Mouse (Mus musculus) thymus, postnatal 4 days (tissue): ENCODE data around the gene Gm26992.
"Not testable (repeated sequence)": the region's sequence is repeated elsewhere in the genome, so short reads cannot be mapped to it uniquely, and the experiment has no call there.

Experiments used
- DNase-seq: peaks from one replicate; pipeline ENCODE4 v3.0.0; 2021

Gene Gm26992

GRCm38 (mm10) chrX:103421710-103422109, at the start of gene Gm26992:
Gm26992 (plus strand) TSS chrX:103422010.
- DNase-seq: no peak

DNA sequence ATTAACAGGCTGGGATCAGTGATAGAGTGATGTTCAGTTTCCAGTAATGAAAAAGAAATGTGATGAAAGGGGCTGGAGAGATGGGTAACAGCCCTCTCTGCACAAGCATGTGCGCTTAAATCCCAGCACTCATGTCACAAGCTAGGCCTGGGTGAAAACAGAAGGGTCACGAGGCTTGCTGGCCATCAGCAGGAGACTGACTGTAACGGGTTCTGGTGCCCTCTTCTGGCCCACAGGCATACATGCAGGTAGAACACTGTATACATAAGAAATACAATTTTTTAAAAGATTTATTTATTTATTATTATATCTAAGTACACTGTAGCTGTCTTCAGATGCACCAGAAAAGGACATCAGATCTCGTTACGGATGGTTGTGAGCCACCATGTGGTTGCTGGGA, 47.6 kb upstream of the Gm26992 start:
- DNase-seq: peak; percentile 6

- DNase-seq: no peak
Measured at GRCm38 (mm10) chrX:103384528-103384927, 37.3 kb upstream of the Gm26992 start.

DNA sequence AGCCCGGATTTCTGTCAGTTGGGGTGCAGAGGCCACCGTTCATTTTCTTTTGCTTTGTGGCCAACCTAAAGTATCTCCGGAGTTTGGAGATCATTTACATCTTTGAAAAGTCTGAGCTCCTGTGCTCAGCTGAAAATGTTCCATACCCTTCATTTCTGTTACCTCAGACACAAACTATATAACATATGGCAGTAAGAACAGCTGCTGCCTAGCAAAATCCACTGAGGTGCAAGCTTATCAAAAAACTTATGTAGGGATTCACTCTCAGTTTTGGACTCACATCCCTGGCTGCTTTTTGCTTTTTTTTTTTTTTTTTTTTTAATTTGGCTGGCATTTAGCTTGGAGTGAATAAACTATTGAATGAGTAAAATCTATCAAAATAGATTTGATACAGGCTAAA, 33.7 kb upstream of the Gm26992 start:
- DNase-seq: no peak

DNA sequence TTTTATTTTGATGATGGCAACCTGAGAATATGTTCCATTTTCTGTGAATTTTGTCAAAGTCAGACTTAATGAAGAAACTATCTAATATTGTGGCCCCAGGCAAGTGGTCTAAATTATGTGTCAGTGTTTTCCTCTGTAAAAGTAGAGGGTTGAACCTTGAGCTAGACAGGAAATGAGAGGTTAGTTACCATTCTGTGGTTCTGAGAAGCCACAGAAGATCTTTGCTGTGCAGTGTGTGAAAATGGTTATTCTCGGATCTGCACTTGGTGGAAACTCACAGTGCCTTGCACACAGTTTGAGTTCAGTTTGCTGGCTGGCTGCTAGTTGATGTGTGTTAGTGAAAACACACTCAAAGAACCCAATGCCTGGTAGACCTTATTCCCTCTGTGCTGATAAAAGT, 28.0 kb upstream of the Gm26992 start:
- no peak for DNase-seq

- peak; percentile 6 for DNase-seq
Measured at GRCm38 (mm10) chrX:103405021-103405420, 16.8 kb upstream of the Gm26992 start.

GRCm38 (mm10) chrX:103414167-103414566, 7.6 kb upstream of the Gm26992 start, which contains the start of gene Tsx:
Tsx (plus strand) TSS chrX:103414467.
- no peak for DNase-seq

DNA sequence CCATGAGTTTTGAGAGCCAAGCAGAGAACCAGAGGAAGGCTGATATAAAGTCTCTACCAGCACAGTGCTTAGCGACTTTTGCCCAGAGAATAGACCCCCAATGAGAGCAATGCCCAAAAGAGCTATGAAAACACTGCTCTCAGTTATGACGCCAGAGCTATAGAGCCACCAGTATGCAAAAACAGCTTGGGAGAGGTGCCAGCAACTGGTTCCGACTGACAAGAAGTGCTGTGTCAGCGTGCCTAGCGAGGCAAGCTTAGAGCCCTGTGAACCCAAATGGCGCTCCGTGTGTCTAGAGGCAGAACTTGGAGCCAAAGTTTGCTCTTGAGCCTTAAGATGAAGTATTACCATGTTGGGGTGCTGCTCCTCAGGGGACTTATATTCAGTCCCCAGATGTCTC, 5.9 kb downstream of the Gm26992 start:
- no peak for DNase-seq

DNA sequence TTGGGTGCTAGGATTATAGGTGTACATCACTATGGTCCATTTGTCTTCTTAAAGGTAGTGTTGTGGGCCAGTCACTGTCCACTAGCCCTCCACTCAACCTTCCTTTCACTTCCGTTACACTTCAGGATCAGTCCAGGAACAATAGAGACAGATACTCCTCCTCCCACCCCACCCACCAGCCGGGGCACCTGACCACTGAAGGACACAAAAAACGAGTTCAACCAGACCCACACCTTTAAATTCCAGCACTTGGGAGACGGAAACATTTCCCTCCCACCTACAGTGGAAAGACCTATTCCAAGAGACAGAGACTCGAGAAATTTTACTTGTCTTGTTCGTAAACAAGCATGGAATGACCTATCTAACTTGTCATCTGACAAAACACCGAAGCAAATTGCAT, 10.5 kb downstream of the Gm26992 start:
- DNase-seq: no peak

- no peak for DNase-seq
Measured at GRCm38 (mm10) chrX:103438023-103438422, 16.2 kb downstream of the Gm26992 start.

- DNase-seq: no peak
Measured at GRCm38 (mm10) chrX:103440803-103441202, 19.0 kb downstream of the Gm26992 start.

DNA sequence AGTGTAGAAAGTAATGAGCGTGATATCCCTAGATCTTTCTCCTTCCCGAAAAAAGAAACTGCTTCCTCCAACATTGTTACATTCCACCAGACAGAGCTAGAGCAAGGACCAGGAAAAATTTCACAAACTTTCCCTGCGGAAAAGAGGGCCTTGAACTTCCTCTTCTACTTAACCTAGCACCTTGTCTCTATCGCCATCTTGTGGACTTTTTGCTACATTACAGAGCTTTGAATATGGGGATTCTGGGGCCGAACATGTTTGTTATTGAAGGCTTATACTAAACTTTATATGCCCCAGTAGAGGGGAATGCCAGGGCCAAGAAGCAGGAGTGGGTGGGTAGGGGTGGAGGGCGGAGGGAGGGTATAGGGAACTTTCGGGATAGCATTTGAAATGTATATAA, 21.9 kb downstream of the Gm26992 start:
- DNase-seq: no peak

DNA sequence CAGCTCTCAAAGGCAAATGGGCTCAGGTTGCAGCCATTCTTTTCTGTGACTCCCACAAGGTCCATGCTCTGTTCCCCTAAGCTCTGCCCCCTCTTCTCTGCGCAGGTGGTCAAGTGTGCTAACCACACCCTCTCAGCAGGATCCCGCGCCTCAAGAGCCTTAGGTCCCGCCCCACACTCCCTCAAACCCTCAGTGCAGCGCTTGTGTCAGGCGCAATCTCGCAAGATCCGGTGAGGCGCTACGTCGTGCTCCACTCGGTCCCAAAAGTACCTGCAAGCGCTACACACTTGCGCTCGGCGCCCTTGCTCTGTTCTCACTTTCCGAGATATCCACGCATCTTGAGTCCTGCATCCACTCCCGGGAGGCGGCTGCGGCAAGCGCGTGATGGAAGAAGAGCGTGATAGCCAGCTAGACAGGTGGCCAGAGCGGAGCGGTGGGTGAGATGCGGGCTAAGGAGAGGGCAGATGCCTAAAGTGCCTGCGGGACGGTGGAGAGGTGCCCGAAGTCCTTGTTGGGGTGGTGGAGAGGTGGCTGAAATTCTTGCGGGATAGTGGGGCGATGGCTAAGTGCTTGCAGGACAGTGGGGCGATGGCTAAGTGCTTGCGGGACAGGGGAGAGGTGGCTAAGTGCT, 25.8 kb downstream of the Gm26992 start:
- DNase-seq: peak; percentile 47

DNA sequence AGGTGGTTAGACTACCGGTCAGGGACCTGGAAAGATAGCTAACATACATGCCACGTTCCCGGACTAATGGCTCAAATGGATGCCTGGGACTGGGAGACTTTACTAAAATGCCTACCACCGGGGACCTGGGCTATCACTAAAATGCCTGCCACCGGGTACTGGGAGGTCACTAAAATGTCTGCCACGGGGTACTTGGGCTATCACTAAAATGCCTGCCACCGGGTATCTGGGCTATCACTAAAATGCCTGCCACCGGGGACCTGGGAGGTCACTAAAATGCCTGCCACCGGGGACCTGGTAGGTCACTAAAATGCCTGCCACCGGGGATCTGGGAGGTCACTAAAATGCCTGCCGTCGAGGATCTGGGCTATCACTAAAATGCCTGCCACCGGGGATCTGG, 26.6 kb downstream of the Gm26992 start:
- not testable (repeated sequence) for DNase-seq

- not testable (repeated sequence) for DNase-seq
Measured at GRCm38 (mm10) chrX:103448943-103449722, 27.3 kb downstream of the Gm26992 start.

DNA sequence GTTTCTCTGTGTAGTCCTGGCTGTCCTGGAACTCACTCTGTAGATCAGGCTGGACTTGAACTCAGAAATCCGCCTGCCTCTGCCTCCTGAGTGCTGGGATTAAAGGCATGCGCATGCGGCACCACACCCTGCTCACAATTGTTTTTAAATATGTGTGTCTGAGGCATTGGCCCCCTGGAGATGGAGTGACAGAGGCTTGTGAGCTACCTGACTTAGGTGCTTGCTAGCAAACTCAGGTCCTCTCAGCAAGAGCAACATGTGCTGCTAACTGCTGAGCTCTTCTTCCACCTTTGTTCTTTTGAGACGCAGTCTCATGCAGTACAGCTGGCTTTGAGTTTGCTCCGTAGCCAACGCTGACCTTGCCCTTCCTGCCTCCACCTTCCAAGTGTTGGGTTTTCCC, 31.0 kb downstream of the Gm26992 start:
- no peak for DNase-seq

- DNase-seq: peak; percentile 25
Measured at GRCm38 (mm10) chrX:103460056-103460455, 38.2 kb downstream of the Gm26992 start.

DNA sequence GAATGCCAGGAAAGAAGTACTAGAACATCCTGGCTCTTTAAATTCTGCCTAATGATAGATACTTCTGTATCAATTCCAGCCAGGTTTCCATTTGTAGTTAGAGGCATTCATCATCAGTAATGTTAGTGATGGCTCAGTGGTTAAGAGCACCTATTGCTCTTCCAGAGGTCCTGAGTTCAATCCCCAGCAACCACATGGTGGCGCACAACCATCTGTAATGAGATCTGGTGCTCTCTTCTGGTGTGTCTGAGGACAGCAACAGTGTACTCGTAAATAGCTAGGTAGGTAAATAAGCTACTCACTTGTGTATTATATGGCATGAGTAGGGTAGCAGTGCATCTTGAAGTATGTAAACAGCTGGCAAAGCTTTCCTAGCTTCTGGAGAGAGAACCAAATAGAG, 47.2 kb downstream of the Gm26992 start:
- no peak for DNase-seq

- no peak for DNase-seq
Measured at GRCm38 (mm10) chrX:103472346-103472745, 50.5 kb downstream of the Gm26992 start.

GRCm38 (mm10) chrX:103477507-103477906, 55.7 kb downstream of the Gm26992 start:
- DNase-seq: peak; percentile 83

DNA sequence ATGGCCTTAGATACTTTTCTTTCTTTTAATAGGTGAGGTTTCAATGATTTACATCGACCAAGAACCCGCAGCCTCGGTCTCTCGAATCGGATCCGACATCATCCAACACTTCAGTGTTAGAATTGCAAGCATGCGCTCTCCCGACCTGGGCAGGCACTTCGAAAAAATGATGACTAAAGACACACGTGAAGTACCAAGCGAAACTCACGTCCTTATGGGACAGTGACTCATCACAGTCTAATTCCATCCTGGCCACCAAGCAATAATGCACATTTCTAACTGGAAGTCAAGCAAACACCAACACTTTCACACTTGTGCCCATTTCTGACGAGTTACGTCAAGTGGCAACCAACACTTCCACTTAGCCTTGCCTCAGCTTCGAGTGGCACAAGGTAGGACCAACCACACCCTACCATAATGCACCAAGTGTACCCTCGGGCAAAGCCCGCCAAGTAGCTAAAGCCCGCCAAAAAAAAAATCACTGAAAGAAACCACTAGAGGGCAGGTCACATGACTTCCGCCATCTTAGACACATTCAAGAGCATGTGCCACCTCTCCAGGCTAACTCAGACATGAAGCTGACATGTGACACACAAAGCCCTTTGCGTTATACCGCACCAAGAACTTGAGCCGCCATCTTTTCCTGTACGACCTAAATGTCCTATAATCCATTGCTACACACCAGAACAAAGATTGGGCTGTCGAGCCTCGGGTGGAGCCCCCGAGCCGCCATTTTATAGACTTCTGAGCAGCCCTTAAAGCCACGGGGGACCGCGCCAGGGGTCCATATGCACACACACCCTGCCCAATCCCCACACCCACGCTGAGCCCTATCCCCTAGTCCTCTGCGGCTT, 59.7 kb downstream of the Gm26992 start:
- no peak for DNase-seq

- no peak for DNase-seq
Measured at GRCm38 (mm10) chrX:103482097-103482451, 60.3 kb downstream of the Gm26992 start.

- DNase-seq: no peak
Measured at GRCm38 (mm10) chrX:103483047-103483446, 61.2 kb downstream of the Gm26992 start.

DNA sequence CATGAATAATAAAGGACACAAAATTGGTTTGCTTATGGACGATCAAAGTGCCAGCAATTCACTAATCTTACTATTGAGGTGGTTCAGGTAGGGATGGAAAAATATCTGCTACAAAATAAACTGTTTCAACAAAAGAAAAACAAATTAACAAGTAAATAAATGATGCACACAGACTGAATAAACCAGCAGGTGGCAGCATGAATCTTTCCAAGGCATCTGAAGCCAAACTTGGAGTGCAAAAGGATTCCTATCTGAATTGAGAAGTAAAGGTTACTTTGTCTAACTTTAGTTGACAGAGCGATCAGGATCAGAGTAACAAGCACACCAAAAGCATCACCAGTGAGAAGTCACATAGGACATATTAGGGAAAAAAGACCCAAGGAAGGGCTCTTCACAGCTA, 62.2 kb downstream of the Gm26992 start:
- peak; percentile 53 for DNase-seq
